ENCODE assay signal across 9 mouse cellular contexts in genomic region chr17:45474146-45474545, GRCm38 (mm10). TPM values are rescaled to one million over a fixed set of nuclear protein-coding genes. Genes with fewer than 3 reads are reported as not detected.
DNase-seq lines count a peak whose midpoint lies in the region; ATAC-seq and TF ChIP-seq lines count a peak whose summit lies in the region.
"Had no signal": no experiment of that assay in that cellular context is flagged by ENCODE, and none has a peak within 500 bp of the region (broad histone marks: within the 10 kb centered on the region; RNA-seq: fewer than 3 reads in every experiment).

No protein-coding gene starts in this region.

- H3K4me1 ChIP-seq in neural tube, embryonic 11.5 days (ENCODE audit: control insufficient read depth, insufficient read depth, low read length): no peaks in the 10 kb centered on the region; the same call in 1 of the 2 replicates
- H3K4me1 ChIP-seq in liver, embryonic 12.5 days: peaks cover 7% of the 10 kb centered on the region; the same call in 1 of the 2 replicates
- H3K4me1 ChIP-seq in stomach, postnatal 0 days (replicated peaks; ENCODE audit: control insufficient read depth, insufficient read depth): no peaks in the 10 kb centered on the region

- WGBS in neural tube, embryonic 11.5 days: 71% methylated on average over 8 of the region's 8 CpGs
- WGBS in liver, embryonic 12.5 days (ENCODE audit: insufficient replicate concordance): 59% methylated on average over 8 of the region's 8 CpGs
- WGBS in stomach, postnatal 0 days: 68% methylated on average over 8 of the region's 8 CpGs

- peak overlapping the region; percentile 67 for H3K4me2 ChIP-seq in neural tube, embryonic 11.5 days (ENCODE audit: low read depth)
- H3K4me2 ChIP-seq in liver, embryonic 12.5 days: peak overlapping the region; percentile 67
- H3K4me2 ChIP-seq in stomach, postnatal 0 days (replicated peaks; ENCODE audit: low read depth): no peak overlapping the region

- peak overlapping the region; percentile 64 for H3K4me3 ChIP-seq in gastrocnemius, adult 2 months
- peak overlapping the region; percentile 34 for H3K4me3 ChIP-seq in neural tube, embryonic 11.5 days (ENCODE audit: low read depth, low read length)
- H3K4me3 ChIP-seq in liver, embryonic 12.5 days: peak overlapping the region; percentile 45; the same call in 1 of the 2 replicates
- peak overlapping the region; percentile 36 for H3K4me3 ChIP-seq in stomach, postnatal 0 days (ENCODE audit: low read depth, low read length)

- intact Hi-C loops in gastrocnemius, adult 2 months (cut with DNase I): no loop called here

- H3K27me3 ChIP-seq in neural tube, embryonic 11.5 days (ENCODE audit: control insufficient read depth, insufficient read depth, low read length): 0 out of 2 replicates have a peak, but pooled peaks cover 4% of the 10 kb centered on the region
- H3K27me3 ChIP-seq in liver, embryonic 12.5 days (replicated peaks): peaks cover 48% of the 10 kb centered on the region
- H3K27me3 ChIP-seq in stomach, postnatal 0 days (ENCODE audit: control insufficient read depth, insufficient read depth, low read length): no peaks in the 10 kb centered on the region

- no peak overlapping the region for H3K27ac ChIP-seq in gastrocnemius, adult 2 months
- no peak overlapping the region for H3K27ac ChIP-seq in neural tube, embryonic 11.5 days (ENCODE audit: low read depth, low read length)
- no peak overlapping the region for H3K27ac ChIP-seq in liver, embryonic 12.5 days
- H3K27ac ChIP-seq in stomach, postnatal 0 days (replicated peaks): no peak overlapping the region

- H3K36me3 ChIP-seq in neural tube, embryonic 11.5 days (ENCODE audit: control insufficient read depth, insufficient read depth, low read length): no peaks in the 10 kb centered on the region
- no peaks in the 10 kb centered on the region for H3K36me3 ChIP-seq in liver, embryonic 12.5 days
- no peaks in the 10 kb centered on the region for H3K36me3 ChIP-seq in stomach, postnatal 0 days (ENCODE audit: control insufficient read depth, insufficient read depth, low read length)

- ATAC-seq in neural tube, embryonic 11.5 days (ENCODE audit: insufficient read depth, low FRiP score, low TSS enrichment): 0 out of 2 replicates have a peak, but pooled peaks have one; percentile 20
- ATAC-seq in liver, embryonic 12.5 days: no peak
- ATAC-seq in stomach, postnatal 0 days (ENCODE audit: low FRiP score, low TSS enrichment): no peak

- peak overlapping the region; percentile 57; the same call in 1 of the 2 replicates for H3K9ac ChIP-seq in neural tube, embryonic 11.5 days (ENCODE audit: low read length)
- no peak overlapping the region for H3K9ac ChIP-seq in liver, embryonic 12.5 days
- H3K9ac ChIP-seq in stomach, postnatal 0 days (ENCODE audit: low read length): no peak overlapping the region

- no peak for TF ChIP-seq CTCF in gastrocnemius, adult 2 months (IDR thresholded peaks at IDR 0.05)
- no peak for TF ChIP-seq CTCF in stomach, postnatal 0 days (IDR thresholded peaks at IDR 0.05; ENCODE audit: low read depth)

- no peak for TF ChIP-seq EP300 in stomach, postnatal 0 days (optimal IDR thresholded peaks at IDR 0.05)

- DNase-seq in gastrocnemius, adult 2 months: no peak
- no peak for DNase-seq in gastrocnemius, adult 18-20 months (ENCODE audit: low spot score)
- no peak for DNase-seq in neural tube, embryonic 11.5 days (ENCODE audit: low spot score)
- DNase-seq in neural tube, embryonic 10.5 days (ENCODE audit: extremely low spot score, low spot score): no peak
- DNase-seq in stomach, postnatal 0 days (ENCODE audit: low spot score): no peak
- no peak for DNase-seq in lung, postnatal 36 days
- DNase-seq in gastrocnemius, adult 8-10 months (ENCODE audit: low spot score in 2 of 2): no peak

- no peaks in the 10 kb centered on the region for H3K9me3 ChIP-seq in neural tube, embryonic 11.5 days (ENCODE audit: control insufficient read depth, low read length)
- H3K9me3 ChIP-seq in liver, embryonic 12.5 days (replicated peaks): no peaks in the 10 kb centered on the region
- H3K9me3 ChIP-seq in stomach, postnatal 0 days (ENCODE audit: control insufficient read depth, low read length): no peaks in the 10 kb centered on the region

RNA-seq across cellular contexts. Expression of gene Spats1, which starts 1.1 kb away (rescaled TPM):
- not detected for total RNA-seq in gastrocnemius, adult 2 months (2021)
- not detected for total RNA-seq in gastrocnemius, adult 18-20 months (2021)
- 0.48 and 0.51 TPM in 2 replicates for polyA plus RNA-seq in neural tube, embryonic 11.5 days (2014; fragmentation: Nextera tagmentation; extraction: Ambion mirVana)
- 0.24 and 0.26 TPM in 2 replicates for polyA plus RNA-seq in liver, embryonic 12.5 days (2016; fragmentation: Nextera tagmentation; extraction: Ambion mirVana)
- polyA plus RNA-seq in stomach, postnatal 0 days (2015; fragmentation: Nextera tagmentation; extraction: Ambion mirVana): 0.24 and 0.25 TPM in 2 replicates
- not detected for total RNA-seq in gastrocnemius, adult 8-10 months (2022)
- total RNA-seq: adrenal gland, postnatal 36 days had no signal

RNA-seq across cellular contexts. Expression of gene Aars2, which starts 32.5 kb away (rescaled TPM):
- 10 to 100 TPM; 13.4 to 15.8 TPM for total RNA-seq in gastrocnemius, adult 2 months (2021)
- total RNA-seq in gastrocnemius, adult 18-20 months (2021): 10 to 100 TPM; 12.8 to 14.1 TPM
- polyA plus RNA-seq in neural tube, embryonic 11.5 days (2014; fragmentation: Nextera tagmentation; extraction: Ambion mirVana): 18.6 and 19.0 TPM in 2 replicates
- polyA plus RNA-seq in liver, embryonic 12.5 days (2016; fragmentation: Nextera tagmentation; extraction: Ambion mirVana): 13.6 and 13.9 TPM in 2 replicates
- 5.7 and 6.1 TPM in 2 replicates for polyA plus RNA-seq in stomach, postnatal 0 days (2015; fragmentation: Nextera tagmentation; extraction: Ambion mirVana)
- 10 to 100 TPM; 13.6 to 15.4 (median 14.2) TPM for total RNA-seq in gastrocnemius, adult 8-10 months (2022)

RNA-seq across cellular contexts. Expression of gene Cdc5l, which starts 40.6 kb away (rescaled TPM):
- 10 to 100 TPM; 39.5 to 41.3 TPM for total RNA-seq in gastrocnemius, adult 2 months (2021)
- 10 to 100 TPM; 37.2 to 38.9 TPM for total RNA-seq in gastrocnemius, adult 18-20 months (2021)
- polyA plus RNA-seq in neural tube, embryonic 11.5 days (2014; fragmentation: Nextera tagmentation; extraction: Ambion mirVana): 84.0 and 84.4 TPM in 2 replicates
- 39.3 and 40.2 TPM in 2 replicates for polyA plus RNA-seq in liver, embryonic 12.5 days (2016; fragmentation: Nextera tagmentation; extraction: Ambion mirVana)
- 28.9 and 31.8 TPM in 2 replicates for polyA plus RNA-seq in stomach, postnatal 0 days (2015; fragmentation: Nextera tagmentation; extraction: Ambion mirVana)
- 10 to 100 TPM; 31.4 to 38.9 (median 37.5) TPM for total RNA-seq in gastrocnemius, adult 8-10 months (2022)

RNA-seq across cellular contexts. Expression of gene Tcte1, which starts 49.1 kb away (rescaled TPM):
- not detected for total RNA-seq in gastrocnemius, adult 2 months (2021)
- not detected for total RNA-seq in gastrocnemius, adult 18-20 months (2021)
- 1.4 and 1.8 TPM in 2 replicates for polyA plus RNA-seq in neural tube, embryonic 11.5 days (2014; fragmentation: Nextera tagmentation; extraction: Ambion mirVana)
- polyA plus RNA-seq in liver, embryonic 12.5 days (2016; fragmentation: Nextera tagmentation; extraction: Ambion mirVana): 0.08 and 0.14 TPM in 2 replicates
- polyA plus RNA-seq in stomach, postnatal 0 days (2015; fragmentation: Nextera tagmentation; extraction: Ambion mirVana): 0.04 and 0.13 TPM in 2 replicates
- total RNA-seq in gastrocnemius, adult 8-10 months (2022): not detected
- total RNA-seq: adrenal gland, postnatal 36 days had no signal
